Mouse (Mus musculus) olfactory bulb, adult 2 months (tissue): ENCODE results near the gene Gstp2.
"Not testable (repeated sequence)": the region's sequence is repeated elsewhere in the genome, so short reads cannot be mapped to it uniquely, and the experiment has no call there.

Experiments
- CTCF ChIP-seq: fragments of 200-500 bp; IDR thresholded peaks from 2 replicates; pipeline ENCODE4 v1.5.1; 2012; ENCODE audit warnings: low read depth, mild to moderate bottlenecking, low read length, moderate library complexity; ENCODE audit not compliant: insufficient read depth
- POLR2A ChIP-seq: fragments of 200-500 bp; IDR thresholded peaks from 2 replicates; pipeline ENCODE4 v1.6.1; 2012; ENCODE audit warnings: mild to moderate bottlenecking, low read depth, low read length, moderate library complexity; ENCODE audit not compliant: insufficient read depth

GRCm38 (mm10) chr19:4049069-4049468 is 3.2 kb upstream of the Gstp2 start:
- TF ChIP-seq POLR2A, CTCF: not testable (repeated sequence)
